Mouse (Mus musculus): ENCODE measurements at regions not wholly inside any gene's neighbourhood (a gene's known extent, or its start where the extent isn't known, plus 50 kb on each side); places are given as distances from the start of the nearest gene placed in this dataset.
A peak's percentile ranks its signal among the peaks of the same experiment; 100 is the strongest.
"Not testable (repeated sequence)": the region's sequence is repeated elsewhere in the genome, so short reads cannot be mapped to it uniquely, and the experiment has no call there.

DNA sequence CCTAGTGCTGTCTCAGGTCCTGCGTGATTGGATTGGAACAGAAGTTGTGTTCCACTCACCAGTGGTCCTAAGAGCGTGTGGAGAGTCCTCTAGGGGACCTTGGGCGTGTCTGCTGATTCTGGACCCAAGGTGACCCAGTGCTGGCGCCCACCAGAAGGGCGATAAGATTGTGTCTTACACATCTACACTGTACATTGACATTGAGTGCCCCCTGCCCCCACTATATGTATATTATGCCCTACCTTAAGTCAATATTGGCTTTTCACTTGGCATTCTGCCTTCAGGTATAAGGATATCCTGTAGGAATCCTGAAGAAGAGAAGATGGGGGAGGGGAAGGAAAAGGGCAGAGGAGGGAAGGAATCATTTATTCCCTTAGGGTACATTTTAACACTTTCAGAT lies 260.2 kb upstream of the Rgs17 start:
- no peak for DNase-seq
- intact Hi-C loops (cut with DNase I), result no loop called here

GRCm38 (mm10) chr10:6164311-6164710 lies 242.1 kb upstream of the Rgs17 start:
- intact Hi-C loops (cut with DNase I); DNase-seq: not testable (repeated sequence)

- DNase-seq, result no peak
- intact Hi-C loops (cut with DNase I), result no loop called here
These were observed 234.7 kb upstream of the Rgs17 start for GRCm38 (mm10) chr10:6156941-6157340.

DNA sequence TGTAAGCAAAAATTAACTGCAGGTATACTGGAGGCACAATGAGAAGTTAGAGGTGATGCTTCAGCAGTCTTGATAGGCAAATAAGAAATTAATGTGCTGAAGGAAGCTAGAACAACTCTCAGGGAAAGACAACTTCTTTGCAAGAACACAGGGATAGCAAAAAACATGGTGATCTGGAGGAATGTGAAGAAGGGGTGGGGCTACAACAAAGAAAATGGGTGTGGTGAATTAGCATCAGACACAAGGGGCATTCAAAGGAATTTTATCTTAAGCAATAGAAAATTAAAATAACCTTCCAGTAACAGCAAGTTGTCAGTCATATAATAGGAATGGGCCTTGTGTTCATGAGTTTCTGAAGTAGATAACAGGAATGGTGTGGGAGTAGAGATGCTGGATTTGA lies 211.9 kb upstream of the Rgs17 start:
- intact Hi-C loops (cut with DNase I), result no loop called here
- no peak for DNase-seq

DNA sequence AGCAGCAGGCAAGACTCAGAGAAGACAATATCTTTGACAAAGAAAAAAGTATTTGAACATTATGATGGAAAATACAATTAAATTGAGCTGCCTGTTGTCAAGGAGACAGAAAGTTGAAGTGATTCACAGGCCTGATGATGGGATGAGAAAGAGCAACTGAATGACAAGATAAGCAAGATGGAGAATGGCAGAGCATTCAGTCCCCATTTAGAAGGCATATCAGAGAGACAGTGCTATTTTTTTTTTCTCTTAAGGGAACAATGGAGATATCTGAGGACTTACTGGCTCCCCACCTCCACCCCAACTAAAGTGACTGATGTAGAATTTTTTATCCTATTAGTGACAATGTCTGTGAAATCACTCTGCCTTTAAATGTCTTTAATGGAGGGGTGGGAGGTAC lies 202.2 kb upstream of the Rgs17 start:
- DNase-seq; intact Hi-C loops (cut with DNase I): not testable (repeated sequence)

DNA sequence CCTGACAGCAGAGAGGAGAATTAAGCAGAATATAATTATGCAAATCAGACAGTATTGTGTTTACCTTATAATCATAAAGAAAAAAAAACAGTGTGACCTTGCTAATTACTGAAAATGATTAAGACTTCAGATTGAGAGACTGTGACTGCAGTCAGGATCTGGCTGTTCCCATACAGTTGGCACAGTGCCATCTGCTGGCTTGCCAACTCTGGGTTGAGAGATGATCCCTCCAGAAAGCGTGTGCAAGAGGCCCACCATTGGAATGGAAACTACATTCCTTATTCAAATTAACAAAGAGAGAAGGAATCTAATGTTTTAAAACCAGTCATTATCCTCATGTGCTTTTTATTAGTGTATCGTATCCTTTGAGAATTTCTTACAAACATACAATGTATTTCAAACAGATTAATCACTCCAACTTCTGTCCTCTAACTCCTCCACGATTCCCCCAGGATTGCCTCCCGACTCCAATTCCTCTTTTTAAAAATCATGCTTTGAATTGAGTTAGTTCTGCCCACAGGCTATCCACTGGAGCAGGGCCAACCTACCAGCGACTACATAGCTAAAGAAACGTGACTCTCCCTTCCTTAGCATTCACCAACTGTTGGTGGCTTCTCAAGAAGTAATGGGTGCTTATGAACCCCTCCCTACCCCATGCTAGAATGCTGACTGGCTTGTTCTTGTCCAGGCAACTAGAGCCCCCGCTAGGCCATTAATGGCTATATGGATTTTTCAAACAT lies 192.9 kb upstream of the Rgs17 start:
- intact Hi-C loops (cut with DNase I), result no loop called here
- DNase-seq, result peak; percentile 5 to 36
